Mouse (Mus musculus) embryonic facial prominence, embryonic 14.5 days (tissue): ENCODE results near the gene Hook1. TPM values are rescaled to one million over a fixed set of nuclear protein-coding genes. Genes with fewer than 3 reads are reported as not detected.

Experiments
- ATAC-seq: fragments of 200-750 bp; cut with Nextera tagmentation; 2 replicates; pipeline ENCODE4 v1.8.0; 2017; ENCODE audit warnings: low read depth, moderate number of reproducible peaks, moderate TSS enrichment
- DNase-seq: peaks from one replicate; pipeline ENCODE4 v3.0.0-alpha.2; 2015; ENCODE audit warnings: low spot score
- H3K27ac ChIP-seq: fragments of 300-500 bp; sonication (generic); replicated peaks from 2 replicates; pipeline ENCODE4 v1.5.1; 2014; ENCODE audit warnings: low read depth, mild to moderate bottlenecking, low read length, moderate library complexity
- H3K27me3 ChIP-seq: fragments of 300-500 bp; sonication (generic); replicated peaks from 2 replicates; pipeline ENCODE4 v1.6.1; 2014; ENCODE audit warnings: low read length; ENCODE audit not compliant: control insufficient read depth, insufficient read depth
- H3K36me3 ChIP-seq: fragments of 300-500 bp; sonication (generic); 2 replicates; pipeline ENCODE4 v1.6.1; 2014; ENCODE audit warnings: low read length, mixed read lengths; ENCODE audit not compliant: control insufficient read depth, insufficient read depth
- H3K4me1 ChIP-seq: fragments of 300-500 bp; sonication (generic); 2 replicates; pipeline ENCODE4 v1.6.1; 2014; ENCODE audit warnings: antibody characterized with exemption, low read length; ENCODE audit not compliant: control insufficient read depth, insufficient read depth
- H3K4me2 ChIP-seq: fragments of 300-500 bp; sonication (generic); 2 replicates; pipeline ENCODE4 v1.6.1; 2014; ENCODE audit warnings: low read depth, mild to moderate bottlenecking, low read length, moderate library complexity, mixed read lengths
- H3K4me3 ChIP-seq: fragments of 300-500 bp; sonication (generic); 2 replicates; pipeline ENCODE4 v1.5.1; 2014; ENCODE audit warnings: low read depth, mild to moderate bottlenecking, low read length
- H3K9ac ChIP-seq: fragments of 300-500 bp; sonication (generic); 2 replicates; pipeline ENCODE4 v1.6.1; 2014; ENCODE audit warnings: low read depth, mild to moderate bottlenecking, low read length, moderate library complexity, mixed read lengths
- H3K9me3 ChIP-seq: fragments of 300-500 bp; sonication (generic); 2 replicates; pipeline ENCODE4 v1.6.1; 2016; ENCODE audit warnings: low read length; ENCODE audit not compliant: control insufficient read depth
- WGBS: fragments of 180-500 bp; shearing (Covaris S2); extraction: QIAGEN DNeasy Blood & Tissue Kit; methylation state at CpG from one replicate; pipeline ENCODE4 v1.1.7; 2014; 5-methylcytosine and 5-hydroxymethylcytosine counted together
- polyA plus RNA-seq: library from polyadenylated mRNA; unstranded; fragments of >200 nt; fragmentation: Nextera tagmentation; extraction: Ambion mirVana; gene quantifications from 2 replicates; pipeline ENCODE4 v1.2.1, GENCODE M21; 2014

Gene Hook1
- 11.5 and 11.6 TPM in 2 replicates for polyA plus RNA-seq

- Histone ChIP-seq H3K27ac (no peak within 1 kb of the TSS; the same call in 1 of the 2 replicates), H3K4me1 (no peaks in the 10 kb centered on the region; the same call in 1 of the 2 replicates), H3K9ac (peak within 1 kb of the TSS; percentile 70), H3K4me2 (peak within 1 kb of the TSS; percentile 90), H3K9me3 (no peaks in the 10 kb centered on the region), H3K4me3 (peak within 1 kb of the TSS; percentile 65), H3K36me3 (no peaks in the 10 kb centered on the region), H3K27me3 (0 out of 2 replicates have a peak, but pooled peaks cover 5% of the 10 kb centered on the region)
- WGBS, result under 1% methylated on average over 38 of the region's 82 CpGs
- DNase-seq, result peak; percentile 97
- peak; percentile 100 for ATAC-seq
Measured at GRCm38 (mm10) chr4:95966928-95967724, at the start of gene Hook1. Gene Hook1 (plus strand): TSS chr4:95967240.

DNA sequence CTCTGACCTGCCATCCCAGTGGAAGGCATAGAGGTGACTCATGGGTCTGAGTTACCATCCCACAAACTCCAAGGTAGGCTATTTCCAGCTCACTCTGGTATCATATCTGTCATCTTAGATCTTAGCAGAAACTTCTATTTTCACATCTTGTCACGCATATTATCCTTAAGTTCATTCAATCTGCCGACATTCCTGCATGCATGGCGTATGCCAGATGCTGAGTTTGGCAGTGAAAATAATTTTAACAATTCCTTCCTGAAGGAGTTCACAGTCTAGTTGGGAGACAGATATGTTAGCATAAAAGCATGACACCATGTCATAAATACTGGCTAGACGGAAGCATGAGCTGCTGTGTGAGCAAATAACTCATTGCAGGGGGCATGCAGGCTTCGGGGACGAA lies 49.3 kb upstream of the Hook1 start:
- WGBS, result 42% methylated on average over 6 of the region's 6 CpGs
- ATAC-seq (peak; percentile 28; the same call in 1 of the 2 replicates), DNase-seq (peak; percentile 63)
- H3K9ac ChIP-seq, result no peak overlapping the region
- H3K4me3 ChIP-seq, result no peak overlapping the region
- peaks cover 27% of the 10 kb centered on the region for H3K4me1 ChIP-seq
- no peaks in the 10 kb centered on the region for H3K36me3 ChIP-seq
- H3K9me3 ChIP-seq, result no peaks in the 10 kb centered on the region
- H3K4me2 ChIP-seq, result no peak overlapping the region
- no peak overlapping the region for H3K27ac ChIP-seq
- H3K27me3 ChIP-seq, result no peaks in the 10 kb centered on the region

DNA sequence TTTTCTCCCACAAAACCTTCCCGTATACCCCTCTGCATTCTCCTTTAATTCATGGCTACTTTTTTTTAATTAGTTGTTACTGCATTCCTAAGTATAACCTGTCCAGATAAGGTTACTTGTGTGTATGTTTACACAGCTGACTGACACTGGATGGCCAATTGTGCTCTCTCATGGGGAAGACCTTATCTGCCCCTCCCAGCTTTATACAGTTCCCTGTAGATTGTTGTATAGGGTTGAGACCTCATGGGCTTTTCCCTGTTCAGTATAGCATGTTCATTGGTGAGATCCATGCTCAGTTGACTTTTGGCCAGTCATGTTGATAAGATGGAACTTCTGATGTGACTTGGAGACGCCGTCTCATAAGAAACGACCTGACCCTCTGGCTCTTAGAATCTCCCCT lies 46.6 kb upstream of the Hook1 start:
- no peak for DNase-seq
- H3K36me3 ChIP-seq, result no peaks in the 10 kb centered on the region
- H3K4me1 ChIP-seq, result peaks cover 24% of the 10 kb centered on the region
- no peak overlapping the region for H3K4me2 ChIP-seq
- H3K27ac ChIP-seq, result no peak overlapping the region
- H3K9me3 ChIP-seq, result no peaks in the 10 kb centered on the region
- no peak for ATAC-seq
- H3K4me3 ChIP-seq, result no peak overlapping the region
- H3K27me3 ChIP-seq, result no peaks in the 10 kb centered on the region
- no peak overlapping the region for H3K9ac ChIP-seq
- WGBS, result 73% methylated on average over 4 of the region's 4 CpGs

DNA sequence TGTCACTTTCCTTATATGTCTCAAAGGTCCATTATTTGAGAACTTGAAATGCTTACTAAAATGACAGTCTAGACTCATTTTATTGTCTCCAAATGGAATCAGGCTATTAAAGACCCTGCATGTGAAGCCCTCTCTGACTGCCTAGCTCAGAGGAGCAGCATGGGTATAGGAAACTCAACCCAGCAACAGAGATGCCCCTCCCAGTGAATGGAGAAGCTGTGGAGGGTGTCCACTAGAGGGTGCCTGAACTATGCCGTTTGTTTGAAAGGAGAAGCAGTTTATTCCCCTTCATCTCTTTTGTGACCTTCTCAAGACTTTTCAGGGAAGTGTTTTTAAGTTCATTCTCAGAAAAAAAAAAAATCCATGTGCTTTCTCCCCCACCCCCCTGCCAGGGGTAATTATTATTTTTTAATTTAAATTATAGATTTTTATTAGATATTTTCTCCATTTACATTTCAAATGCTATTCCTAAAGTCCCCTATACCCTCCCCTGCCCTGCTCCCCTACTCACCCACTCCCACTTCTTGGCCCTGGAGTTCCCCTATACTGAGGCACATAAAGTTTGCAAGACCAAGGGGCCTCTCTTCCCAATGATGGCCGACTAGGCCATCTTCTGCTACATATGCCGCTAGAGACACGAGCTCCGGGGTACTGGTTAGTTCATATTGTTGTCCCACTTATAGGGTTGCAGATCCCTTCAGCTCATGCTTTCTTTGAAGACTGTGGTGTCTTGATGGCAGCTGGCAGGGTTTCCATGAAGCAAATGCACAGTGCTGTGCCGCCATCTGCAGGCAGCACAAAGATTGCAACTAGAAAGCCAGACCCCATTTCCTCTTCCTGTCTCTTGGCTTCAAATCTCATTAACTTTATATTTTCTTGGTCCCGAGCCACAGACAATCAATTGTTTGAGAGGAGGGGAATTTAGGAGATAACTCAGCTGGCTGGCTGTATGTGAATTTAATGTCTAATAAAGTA lies 42.5 kb upstream of the Hook1 start:
- peak; percentile 86 for DNase-seq
- H3K27me3 ChIP-seq, result no peaks in the 10 kb centered on the region
- H3K4me2 ChIP-seq, result no peak overlapping the region
- H3K9me3 ChIP-seq, result no peaks in the 10 kb centered on the region
- peak; percentile 65; the same call in 1 of the 2 replicates for ATAC-seq
- H3K9ac ChIP-seq, result no peak overlapping the region
- no peak overlapping the region for H3K27ac ChIP-seq
- H3K4me3 ChIP-seq, result no peak overlapping the region
- H3K36me3 ChIP-seq, result no peaks in the 10 kb centered on the region
- WGBS, result 5% methylated on average over 7 of the region's 7 CpGs
- H3K4me1 ChIP-seq, result no peaks in the 10 kb centered on the region

DNA sequence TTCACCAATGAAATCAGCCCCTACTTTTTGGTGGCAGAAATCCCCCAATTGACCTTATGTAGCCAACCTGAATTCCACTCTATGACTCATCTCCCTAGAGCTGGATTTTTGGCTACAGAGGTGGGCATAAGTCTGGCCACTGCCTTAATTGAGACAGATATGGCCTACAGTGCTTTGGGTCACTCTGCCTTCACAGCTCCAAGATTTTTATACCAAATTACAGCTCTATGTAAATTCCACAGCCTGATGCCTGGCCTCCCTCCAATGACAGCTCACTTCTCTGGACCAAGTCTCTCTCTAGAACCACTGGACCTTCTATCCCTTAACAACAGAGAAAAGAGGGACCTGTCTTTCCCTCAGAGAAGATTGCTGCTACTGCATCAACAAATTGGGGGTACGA lies 38.2 kb upstream of the Hook1 start:
- no peak overlapping the region for H3K4me2 ChIP-seq
- no peaks in the 10 kb centered on the region for H3K36me3 ChIP-seq
- ATAC-seq, result no peak
- no peak overlapping the region for H3K27ac ChIP-seq
- no peaks in the 10 kb centered on the region for H3K4me1 ChIP-seq
- WGBS, result 92% methylated on average over 1 of the region's 1 CpGs
- no peak for DNase-seq
- no peaks in the 10 kb centered on the region for H3K27me3 ChIP-seq
- no peak overlapping the region for H3K9ac ChIP-seq
- no peaks in the 10 kb centered on the region for H3K9me3 ChIP-seq
- H3K4me3 ChIP-seq, result no peak overlapping the region

- Histone ChIP-seq H3K27me3 (no peaks in the 10 kb centered on the region), H3K4me2 (no peak overlapping the region), H3K9ac (no peak overlapping the region), H3K4me1 (no peaks in the 10 kb centered on the region), H3K27ac (no peak overlapping the region), H3K4me3 (no peak overlapping the region), H3K36me3 (no peaks in the 10 kb centered on the region), H3K9me3 (no peaks in the 10 kb centered on the region)
- 69% methylated on average over 1 of the region's 1 CpGs for WGBS
- no peak for ATAC-seq
- DNase-seq, result no peak
Measured at GRCm38 (mm10) chr4:95929936-95930335, 37.1 kb upstream of the Hook1 start.

DNA sequence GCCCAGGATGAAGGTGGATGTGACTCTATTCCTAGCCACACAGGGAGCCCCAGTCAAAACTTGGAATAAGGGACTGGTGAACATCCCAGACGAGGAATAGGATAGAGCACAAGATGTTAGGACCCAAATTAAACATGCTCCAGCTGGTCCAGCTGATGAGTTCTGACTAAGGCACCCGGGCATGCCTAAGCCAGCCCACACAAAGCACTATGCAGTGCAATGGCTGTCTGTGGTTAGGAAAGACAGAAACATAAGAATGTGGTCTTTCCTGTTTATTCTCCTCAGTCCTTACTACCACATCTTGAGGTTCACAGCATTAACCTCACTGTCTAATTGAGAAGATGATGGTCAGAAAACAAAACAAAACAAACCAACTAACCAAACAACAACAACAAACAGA lies 35.7 kb upstream of the Hook1 start:
- Histone ChIP-seq H3K27me3 (no peaks in the 10 kb centered on the region), H3K4me1 (no peaks in the 10 kb centered on the region), H3K27ac (no peak overlapping the region), H3K9me3 (no peaks in the 10 kb centered on the region), H3K9ac (no peak overlapping the region), H3K4me3 (no peak overlapping the region), H3K4me2 (no peak overlapping the region), H3K36me3 (no peaks in the 10 kb centered on the region)
- ATAC-seq (peak; percentile 71; the same call in 1 of the 2 replicates), DNase-seq (peak; percentile 68)
- 52% methylated on average over 2 of the region's 2 CpGs for WGBS

DNA sequence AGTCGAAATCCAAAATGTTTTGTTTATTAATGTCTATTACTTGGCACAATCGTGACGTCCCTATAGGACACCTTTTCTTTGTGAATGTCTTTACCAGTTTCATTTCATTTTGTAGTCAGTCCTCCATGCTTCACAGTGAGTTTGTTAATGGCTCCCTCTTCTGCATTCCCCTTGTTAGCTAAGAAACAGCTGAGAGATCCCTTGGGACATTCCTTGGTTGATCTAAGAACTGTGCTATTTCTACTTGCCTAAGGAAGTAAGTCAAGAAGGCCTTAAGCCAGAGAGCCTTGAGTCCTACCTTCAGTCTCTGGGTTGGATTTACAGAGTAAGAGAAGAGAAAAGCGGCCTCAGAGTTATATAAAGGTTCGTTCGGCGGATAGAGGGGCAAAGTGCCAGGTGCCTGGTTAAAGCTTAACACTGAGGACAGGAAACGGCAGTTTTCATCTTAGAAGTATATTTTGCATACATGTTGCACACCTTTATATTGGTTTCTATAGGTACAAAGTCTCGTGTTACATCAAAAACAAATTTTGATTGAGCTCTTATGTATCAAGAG lies 33.2 kb upstream of the Hook1 start:
- Histone ChIP-seq H3K9ac (no peak overlapping the region), H3K27me3 (no peaks in the 10 kb centered on the region), H3K9me3 (no peaks in the 10 kb centered on the region), H3K27ac (no peak overlapping the region), H3K4me1 (no peaks in the 10 kb centered on the region), H3K36me3 (no peaks in the 10 kb centered on the region), H3K4me2 (no peak overlapping the region), H3K4me3 (no peak overlapping the region)
- 85% methylated on average over 9 of the region's 9 CpGs for WGBS
- ATAC-seq (no peak), DNase-seq (no peak)
